Mouse (Mus musculus): Measurements from ENCODE around the gene Tra2b. TPM values are rescaled to one million over a fixed set of nuclear protein-coding genes. Genes with fewer than 3 reads are reported as not detected.
"Not testable (repeated sequence)": the region's sequence is repeated elsewhere in the genome, so short reads cannot be mapped to it uniquely, and the experiment has no call there.

Gene Tra2b
- total RNA-seq (2022): 10 to 100 TPM; 32.6 to 34.3 (median 32.8) TPM

DNA sequence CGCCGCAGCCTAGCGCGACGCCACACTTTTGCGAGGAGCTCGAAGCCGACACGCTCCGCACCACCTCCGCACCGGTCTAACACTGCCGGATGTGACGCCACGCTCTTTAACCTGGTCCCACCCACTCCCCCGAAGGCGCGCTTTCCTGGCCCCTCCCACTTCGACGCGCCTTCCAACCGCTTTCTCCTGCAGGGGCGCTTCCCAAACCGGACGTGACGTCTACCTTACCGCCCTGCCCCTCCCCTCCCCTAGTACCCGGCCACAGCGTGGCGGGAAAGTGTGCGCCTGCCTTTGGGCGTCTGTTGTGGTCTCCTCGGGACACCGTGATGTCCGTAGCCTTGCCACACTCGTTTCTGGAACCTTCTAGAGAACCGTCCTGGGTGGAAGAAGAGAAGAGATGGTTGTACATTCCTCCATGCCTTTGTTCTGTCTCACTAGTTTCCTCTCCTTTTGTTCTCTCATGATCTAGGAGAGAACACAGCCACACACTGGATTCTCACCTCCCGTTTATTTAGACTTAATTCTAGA lies at the start of gene Tra2b:
Tra2b (minus strand) TSS at position 157 of the 528 bp plus-strand sequence.
- DNase-seq (ENCODE audit: low spot score): peak; percentile 96

DNA sequence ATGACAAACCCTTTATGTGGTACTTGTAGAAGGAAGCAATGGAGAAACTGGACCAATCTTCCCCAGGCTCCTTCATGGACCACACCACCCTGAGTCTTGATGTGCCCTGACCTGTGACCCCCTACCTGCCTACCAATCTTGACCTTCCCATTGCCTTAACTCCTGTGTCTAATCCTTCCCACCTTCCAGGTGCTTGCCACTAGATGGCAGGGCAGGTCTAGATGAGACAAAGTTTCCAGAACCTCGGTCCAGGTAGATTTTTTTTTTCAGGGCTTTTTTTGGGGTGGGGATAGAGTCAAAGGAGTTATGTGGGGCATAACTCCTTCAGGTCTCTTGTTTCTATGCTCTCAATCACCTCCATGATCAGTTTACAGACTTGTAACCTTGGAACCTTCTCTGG lies 44.8 kb upstream of the Tra2b start:
- DNase-seq (ENCODE audit: low spot score): peak; percentile 21

DNA sequence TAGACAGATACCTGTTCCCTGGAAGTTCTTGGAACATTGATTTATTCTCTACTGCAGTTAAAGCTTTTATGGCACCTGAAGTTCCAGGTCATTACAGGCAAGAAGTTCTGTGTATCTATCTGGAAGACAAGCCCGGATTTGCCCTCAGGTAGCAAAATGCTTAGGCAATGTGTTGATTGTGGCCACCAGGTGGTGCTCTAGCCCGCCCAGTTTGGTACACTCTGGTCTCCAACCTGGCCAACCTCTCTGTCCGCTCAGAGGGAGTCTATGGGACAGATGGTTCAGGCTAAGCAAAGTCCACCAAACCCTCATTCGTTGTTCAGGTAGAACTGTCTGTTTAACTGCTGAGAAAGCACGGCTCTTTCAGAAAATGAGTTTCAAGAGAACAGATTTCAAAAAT lies 36.8 kb upstream of the Tra2b start:
- DNase-seq (ENCODE audit: low spot score): peak; percentile 68

DNA sequence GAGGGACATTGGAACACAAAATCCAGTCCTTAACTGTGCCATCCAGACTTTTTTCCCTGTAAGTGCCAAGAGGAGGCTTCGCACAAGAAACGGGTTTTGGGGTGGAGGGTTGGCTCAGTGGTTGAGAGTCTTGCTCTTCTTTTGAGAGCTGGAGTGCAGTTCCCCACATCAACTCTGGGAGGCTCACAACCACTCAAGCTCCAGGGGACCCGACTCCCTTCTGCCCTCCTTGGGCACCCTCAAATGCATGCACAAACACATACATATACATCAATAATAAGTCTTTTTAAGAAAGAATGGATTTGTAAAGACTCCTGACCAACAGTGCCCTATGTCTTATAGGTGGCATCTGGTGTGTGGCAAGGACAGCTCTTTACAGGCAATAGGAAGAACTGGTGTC lies 35.6 kb upstream of the Tra2b start:
- no peak for DNase-seq (ENCODE audit: low spot score)

DNA sequence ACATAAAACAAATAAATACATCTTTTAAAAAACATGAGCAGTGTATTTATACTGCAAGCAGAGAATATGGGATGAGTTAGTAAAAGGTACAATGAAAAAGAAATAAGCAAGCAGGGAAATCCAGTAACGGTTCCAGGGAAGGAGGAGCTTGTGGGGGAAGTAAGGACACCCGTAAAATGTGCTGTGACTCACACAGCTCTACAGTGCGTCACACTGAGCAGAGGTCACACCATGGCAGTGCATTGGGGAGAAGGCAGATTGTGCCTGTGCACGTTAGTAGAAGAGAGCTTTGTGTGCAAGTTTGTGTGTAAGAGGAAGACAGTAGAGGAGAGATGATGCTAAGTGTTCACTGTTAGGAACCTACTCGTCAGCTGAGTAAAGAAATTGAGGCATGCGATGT lies 31.1 kb upstream of the Tra2b start:
- no peak for DNase-seq (ENCODE audit: low spot score)

DNA sequence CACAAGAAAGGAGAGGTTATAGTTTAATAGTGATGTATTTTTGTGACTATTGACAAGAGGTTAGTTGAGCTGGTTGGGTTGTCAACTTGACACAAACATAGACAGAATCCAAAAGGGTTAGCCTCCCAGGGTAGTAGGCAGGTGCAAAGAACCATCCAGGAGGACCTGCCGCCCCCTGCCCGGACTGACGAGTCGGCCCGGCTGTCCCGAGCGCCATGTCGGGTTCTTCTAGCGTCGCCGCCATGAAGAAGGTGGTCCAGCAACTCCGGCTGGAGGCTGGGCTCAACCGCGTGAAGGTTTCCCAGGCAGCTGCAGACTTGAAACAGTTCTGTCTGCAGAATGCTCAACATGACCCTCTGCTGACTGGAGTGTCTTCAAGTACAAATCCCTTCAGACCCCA lies 29.0 kb upstream of the Tra2b start:
- not testable (repeated sequence) for DNase-seq (ENCODE audit: low spot score)

DNA sequence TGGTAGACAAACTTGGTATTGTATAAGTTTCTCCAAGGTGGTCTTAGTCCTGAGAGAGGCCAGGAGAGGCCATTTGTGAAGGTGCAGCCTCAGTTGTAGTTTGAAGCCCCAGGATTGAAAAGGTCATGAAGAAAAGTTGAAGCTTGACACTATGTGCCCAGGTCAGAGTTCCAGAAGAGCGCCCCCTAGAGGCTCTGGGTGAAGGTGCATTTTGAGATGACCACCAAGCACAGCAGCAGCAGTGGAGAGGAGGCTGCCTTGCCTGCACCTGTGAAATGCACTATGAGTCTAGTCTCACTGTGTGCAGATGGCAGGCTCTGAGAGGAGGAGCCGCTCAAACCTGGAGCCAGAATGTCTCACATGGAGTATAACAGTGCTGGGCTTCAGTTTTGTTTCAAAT lies 27.8 kb upstream of the Tra2b start:
- no peak for DNase-seq (ENCODE audit: low spot score)

DNA sequence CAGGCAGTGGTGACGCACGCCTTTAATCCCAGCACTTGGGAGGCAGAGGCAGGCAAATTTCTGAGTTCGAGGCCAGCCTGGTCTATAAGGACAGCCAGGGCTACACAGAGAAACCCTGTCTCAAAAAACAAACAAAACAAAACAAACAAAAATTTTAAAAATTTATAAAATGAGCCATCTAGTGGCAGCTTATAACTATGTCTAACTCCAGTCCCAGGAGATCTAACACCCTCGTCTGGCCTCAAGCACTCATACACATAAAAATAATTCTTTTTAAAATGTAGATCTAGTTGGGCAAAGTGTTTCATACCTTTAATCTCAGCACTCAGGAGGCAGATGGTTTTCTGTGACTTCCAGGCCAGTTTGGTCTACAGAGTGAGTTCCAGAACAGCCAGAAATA lies 26.6 kb upstream of the Tra2b start:
- DNase-seq (ENCODE audit: low spot score): no peak

DNA sequence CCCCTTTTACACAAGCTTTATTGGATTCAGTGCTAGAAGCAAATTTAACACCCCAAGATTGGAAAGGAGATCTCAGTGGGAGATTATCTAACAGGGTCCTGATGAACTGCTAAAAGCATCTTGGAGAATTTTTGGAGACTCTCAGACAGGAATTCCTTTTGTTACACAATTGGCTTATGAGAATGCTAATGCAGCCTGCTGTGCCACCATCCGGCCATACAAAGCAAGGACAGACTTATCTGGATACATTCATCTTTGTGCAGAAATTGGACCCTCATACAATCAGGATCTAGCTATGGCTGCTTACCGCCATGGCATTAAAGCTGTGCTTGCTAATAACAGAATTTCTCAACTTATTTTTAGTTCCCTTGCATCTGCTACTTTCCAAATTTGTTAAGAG lies 23.8 kb upstream of the Tra2b start:
- DNase-seq (ENCODE audit: low spot score): no peak

DNA sequence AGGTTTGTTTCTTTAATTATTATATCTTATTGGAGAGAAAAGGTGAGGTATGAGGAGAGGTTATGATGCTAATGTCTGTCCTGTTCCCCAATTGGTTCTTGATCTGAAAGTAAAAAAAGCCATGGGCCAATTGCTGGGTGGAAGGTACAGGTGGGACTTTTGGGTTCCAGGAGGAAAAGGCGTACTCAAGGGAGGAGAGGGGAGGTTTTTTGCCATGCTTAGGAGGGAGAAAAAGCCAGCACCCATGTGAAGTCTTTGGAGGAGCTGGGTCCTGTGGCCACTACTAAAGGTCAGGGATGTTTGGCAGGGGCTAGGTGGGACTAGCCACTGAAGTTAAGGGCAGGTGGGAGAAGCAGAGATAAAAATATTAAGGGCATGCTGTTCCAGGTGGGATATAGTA lies 21.2 kb upstream of the Tra2b start:
- DNase-seq (ENCODE audit: low spot score): no peak

DNA sequence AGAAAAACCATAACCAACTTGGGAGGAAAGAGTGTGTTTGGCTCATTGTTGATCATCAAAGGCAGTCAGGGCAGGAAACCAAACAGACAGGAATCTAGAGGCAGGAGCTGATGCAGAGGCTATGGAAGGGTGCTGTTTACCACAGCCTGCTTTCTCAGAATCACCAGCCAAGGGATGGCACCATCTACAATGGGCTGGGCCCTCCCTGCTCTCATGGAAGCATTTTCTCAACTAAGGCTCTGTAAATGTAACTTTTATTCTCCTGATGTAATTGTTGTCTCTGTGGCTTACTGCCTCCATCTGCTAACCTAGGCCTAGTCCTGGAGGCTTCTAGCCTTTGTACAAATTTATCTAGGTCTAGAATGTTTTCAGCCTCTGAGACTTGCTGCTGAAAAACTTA lies 10.7 kb upstream of the Tra2b start:
- no peak for DNase-seq (ENCODE audit: low spot score)

DNA sequence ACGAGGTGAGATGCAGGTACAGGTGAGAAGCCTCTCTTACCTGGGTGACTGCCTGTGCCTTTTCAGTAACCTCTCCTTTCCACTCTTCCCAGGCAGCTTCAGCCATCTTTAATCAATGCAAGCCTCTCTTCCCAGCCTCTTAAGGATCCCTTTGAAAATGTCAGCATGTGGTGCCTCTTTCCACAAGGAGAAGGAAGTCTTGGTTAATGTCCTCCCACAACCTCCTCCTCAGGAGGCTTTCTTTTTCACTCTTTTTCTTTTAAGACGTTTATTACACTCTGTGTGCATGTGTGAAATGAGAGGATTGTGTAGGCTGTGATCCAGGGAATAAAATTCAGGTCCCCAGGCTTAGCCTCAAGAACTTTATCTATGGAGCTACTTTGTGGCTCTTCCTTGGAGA lies 9.3 kb upstream of the Tra2b start:
- no peak for DNase-seq (ENCODE audit: low spot score)

DNA sequence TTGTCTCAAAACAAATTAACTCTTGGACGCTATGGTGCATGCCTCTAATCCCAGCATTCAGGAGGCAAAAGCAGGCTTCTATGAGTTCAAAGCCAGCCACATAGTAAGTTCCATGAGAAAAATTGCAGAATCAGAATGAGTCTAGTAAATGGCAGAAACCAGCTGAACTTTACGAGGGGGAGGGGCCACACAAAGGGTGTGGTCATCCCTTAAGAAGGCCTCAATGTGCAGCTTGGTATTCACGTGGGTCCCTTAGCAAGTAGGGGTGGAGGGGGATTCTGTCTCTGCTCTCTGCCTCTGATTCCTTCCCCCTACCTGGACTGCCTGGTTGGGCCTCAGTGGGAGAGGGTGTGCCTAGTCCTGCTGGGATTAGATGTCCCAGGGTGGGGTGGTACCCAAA lies 4.7 kb upstream of the Tra2b start:
- DNase-seq (ENCODE audit: low spot score): no peak

DNA sequence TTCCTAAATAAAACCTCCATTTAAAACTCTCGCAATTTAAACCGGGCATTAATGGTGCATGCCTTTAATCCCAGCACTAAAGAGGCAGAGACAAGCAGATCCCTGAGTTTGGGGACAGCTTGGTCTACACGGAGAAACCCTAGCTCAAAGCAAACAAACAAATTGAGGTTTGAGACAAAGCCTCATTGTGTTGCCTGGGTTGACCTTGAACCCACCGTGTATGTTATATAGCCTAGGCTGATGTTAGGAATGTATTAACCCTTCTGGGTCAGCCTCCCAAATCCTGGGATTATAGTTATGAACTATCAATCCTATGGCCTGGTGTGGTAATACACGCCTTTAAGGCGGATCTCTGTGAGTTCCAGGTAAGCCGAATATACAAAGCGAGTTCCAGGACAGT lies 579 bp upstream of the Tra2b start:
- DNase-seq (ENCODE audit: low spot score): no peak

DNA sequence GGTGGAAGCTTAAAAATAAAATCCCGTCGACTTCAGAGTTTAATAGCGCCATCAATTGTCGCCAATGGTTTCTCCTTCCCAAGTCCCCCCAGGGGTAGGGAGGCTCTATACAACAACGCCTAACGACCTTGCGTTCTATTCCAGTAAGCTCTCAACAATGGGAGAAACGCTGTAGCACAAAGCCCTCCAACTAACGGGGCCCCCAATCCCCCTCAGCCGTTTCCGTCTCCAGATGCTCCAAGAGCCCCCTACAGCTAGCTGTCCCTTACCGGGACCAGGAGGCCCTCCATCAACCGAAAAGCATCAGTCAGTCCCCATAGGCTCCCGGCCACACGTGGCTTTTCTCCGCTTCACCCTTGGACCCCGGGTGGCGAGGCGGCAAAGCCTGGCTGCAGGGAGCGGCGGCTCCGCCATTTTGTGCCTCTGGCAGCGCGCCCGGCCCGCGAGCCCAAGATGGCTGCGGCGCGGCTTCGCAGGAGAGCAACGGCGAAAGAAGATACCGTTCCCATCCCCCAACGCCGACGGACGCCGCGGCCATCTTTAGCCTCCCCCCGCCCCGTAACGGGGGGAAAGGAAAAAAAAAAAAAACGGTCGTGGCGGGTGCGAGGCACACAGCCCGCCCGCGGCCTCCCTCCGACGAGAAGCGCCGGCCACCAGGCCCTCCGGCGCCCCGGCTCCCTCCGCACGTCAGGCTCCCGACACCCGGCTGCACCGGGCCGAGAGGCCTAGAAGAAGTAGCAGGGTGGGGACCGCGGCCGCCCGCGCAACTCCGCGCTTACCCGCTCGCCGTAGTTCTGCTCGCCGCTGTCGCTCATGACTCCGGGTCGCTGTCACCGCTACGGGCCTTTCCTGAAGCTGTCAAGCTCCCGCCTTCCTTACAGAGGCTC lies 600 bp downstream of the Tra2b start:
- DNase-seq (ENCODE audit: low spot score): peak; percentile 66

DNA sequence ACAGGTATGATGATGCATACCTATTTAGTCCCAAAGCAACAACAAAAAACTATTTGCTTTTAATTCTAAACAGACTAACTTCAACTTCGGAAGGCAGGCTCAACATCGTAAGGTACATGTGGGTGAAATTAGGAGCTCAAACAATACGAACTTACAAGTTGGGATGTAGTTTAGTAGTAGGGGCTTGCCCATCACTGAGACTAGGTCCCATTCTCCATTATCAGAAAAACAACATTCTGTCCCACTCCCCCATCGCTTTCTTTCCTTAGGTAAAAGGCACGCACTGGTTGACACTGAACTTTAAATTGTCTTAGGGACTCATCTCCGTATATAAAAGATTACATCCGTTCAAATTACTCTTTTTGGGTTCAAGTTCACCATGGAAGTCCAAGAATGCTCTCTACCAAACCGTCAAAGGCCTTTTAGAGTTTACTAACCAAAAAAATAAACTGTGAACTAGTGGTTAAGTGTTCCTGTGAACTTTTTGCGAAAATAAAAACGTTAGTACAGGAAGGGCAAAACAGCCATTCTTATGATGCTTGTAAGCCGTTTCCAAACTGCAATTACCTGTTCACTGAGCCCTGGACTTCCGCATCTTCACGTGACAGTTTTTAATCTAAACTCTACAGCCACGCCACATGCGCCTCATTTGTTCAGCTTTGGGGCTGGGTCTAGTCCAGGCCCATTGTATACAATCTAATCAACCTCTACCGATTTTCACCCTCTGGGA lies 1.4 kb downstream of the Tra2b start:
- no peak for DNase-seq (ENCODE audit: low spot score)

DNA sequence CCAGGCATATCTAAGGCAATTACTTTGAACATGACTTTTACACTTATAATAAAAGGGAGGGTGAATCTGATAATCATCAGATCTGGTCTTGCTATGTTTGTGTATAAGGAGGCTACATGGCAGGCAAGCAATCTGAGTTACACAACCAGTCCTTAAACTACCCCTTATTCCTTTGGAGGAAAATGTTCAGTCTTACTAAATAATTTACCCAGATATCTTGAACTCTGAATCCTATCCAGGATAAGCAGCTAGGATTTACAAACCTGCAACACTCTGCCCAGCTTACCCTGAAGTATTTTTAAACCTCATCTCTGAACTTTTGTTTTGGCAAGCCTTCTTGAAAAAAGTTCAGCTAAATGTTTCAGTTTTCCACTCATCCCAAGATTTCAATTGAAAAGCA lies 2.7 kb downstream of the Tra2b start:
- no peak for DNase-seq (ENCODE audit: low spot score)

DNA sequence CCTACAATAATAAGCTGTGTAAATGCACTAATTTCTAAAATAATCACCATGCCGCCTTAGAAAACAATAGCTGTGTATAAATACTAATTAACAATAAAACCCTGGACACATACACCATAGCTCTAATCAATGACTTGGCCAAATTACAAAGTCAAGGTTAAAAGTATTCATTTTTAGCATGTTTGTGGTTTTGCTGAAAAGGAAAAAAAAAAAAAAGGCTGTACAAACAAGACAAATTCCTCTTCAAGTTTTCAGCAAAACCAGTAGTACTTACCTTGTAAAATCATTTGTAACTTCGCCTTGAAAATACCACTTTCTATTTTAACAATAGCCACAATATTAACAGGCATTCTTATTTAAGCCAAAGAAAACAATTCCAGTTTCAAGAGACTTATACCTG lies 4.2 kb downstream of the Tra2b start:
- no peak for DNase-seq (ENCODE audit: low spot score)

DNA sequence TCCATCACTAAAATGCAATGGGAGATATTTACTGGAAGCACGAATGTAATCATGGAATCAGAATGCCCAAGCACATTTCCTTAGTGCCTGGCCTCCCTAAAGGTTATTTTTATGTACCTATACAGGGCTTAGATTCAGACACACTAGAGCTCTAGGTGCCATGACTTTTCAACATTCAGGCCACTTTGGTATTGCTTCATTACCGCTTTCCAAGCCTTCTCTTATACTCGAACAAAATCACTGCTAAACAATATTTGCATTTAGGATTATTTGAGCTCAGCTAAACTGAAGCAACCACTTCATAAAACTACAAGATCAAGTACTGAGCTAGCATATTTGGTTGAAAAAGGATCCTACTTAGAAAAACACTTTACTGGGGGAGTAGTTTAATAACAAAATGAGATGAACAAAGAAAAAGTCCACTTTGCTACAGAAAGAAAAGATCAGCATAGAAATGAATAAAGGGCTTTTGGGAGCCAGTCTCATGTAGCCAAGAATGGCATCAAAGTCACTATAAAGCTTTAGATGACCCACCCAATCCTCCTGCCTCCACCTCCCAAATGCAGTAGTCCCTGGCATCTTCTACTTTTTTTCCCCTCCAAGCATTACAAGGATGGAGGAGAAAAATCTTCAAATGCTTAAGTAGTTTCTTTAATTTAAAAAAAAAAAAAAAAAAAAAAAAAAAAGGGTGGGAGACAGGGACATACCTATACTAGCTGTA lies 5.2 kb downstream of the Tra2b start:
- no peak for DNase-seq (ENCODE audit: low spot score)

DNA sequence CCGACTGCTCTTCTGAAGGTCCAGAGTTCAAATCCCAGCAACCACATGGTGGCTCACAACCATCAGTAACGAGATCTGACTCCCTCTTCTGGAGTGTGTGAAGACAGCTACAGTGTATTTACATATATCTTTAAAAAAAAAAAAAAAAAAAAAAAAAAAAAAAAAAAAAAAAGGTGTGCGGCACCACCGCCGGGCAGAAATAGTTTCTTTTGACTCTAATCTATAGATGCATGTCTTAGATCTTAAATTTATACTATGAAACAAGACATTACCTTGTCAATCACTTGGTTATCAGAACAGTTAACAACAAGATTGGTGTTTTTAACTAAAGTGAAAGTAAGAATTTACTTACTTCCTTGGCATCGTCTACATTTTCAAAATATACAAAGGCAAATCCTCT lies 13.6 kb downstream of the Tra2b start:
- not testable (repeated sequence) for DNase-seq (ENCODE audit: low spot score)

DNA sequence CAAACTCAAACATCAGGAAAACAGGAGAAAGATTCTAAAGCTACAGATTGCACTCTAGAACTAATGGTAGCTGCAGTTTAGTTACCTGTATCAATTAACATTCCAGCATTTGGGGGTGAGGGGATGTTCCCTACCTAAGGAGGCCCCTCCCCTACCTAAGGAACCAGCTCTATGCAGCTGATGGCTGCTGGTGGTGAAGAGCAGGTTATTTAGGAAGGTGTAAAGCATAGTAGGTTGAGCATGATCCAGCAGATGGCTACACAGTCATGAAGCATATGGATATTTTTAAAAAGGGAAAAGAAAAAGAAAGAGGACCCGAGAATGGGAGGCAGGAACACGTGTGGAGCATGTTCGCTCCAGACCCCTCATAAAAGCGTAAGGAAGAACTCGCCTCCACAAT lies 15.5 kb downstream of the Tra2b start:
- no peak for DNase-seq (ENCODE audit: low spot score)

DNA sequence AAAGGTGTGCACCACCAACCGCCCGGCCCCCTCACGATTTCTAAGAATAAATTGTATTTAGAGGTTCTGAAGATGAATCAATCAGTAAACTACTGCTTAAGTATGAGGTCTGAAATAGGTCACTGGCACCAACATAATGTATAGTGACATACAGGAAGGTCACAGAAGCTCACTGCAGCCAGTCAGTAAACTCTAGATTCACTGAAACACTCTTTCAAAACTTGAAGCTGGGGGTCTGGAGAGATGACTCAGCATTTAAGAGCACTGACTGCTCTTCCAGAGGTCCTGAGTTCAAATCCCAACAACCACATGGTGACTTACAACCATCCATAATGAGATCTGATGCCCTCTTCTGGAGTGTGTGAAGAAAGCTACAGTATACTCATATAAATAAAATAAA lies 16.1 kb downstream of the Tra2b start:
- DNase-seq (ENCODE audit: low spot score): no peak
